Mouse (Mus musculus) limb, embryonic 14.5 days (tissue): ENCODE measurements around the gene Donson. TPM values are rescaled to one million over a fixed set of nuclear protein-coding genes. Genes with fewer than 3 reads are reported as not detected.

Experiments used
- ATAC-seq: fragments of 200-750 bp; cut with Nextera tagmentation; 2 replicates; pipeline ENCODE4 v1.8.0; 2017; ENCODE audit warnings: low read depth, moderate number of reproducible peaks, moderate TSS enrichment; ENCODE audit not compliant: low FRiP score
- DNase-seq: peaks from one replicate; pipeline ENCODE4 v3.0.0-alpha.2; 2015; ENCODE audit warnings: low spot score
- H3K27ac ChIP-seq: fragments of 300-500 bp; sonication (generic); replicated peaks from 2 replicates; pipeline ENCODE4 v1.5.1; 2014; ENCODE audit warnings: low read depth, mild to moderate bottlenecking, low read length, moderate library complexity, mixed read lengths
- H3K27me3 ChIP-seq: fragments of 300-500 bp; sonication (generic); 2 replicates; pipeline ENCODE4 v1.6.1; 2014; ENCODE audit warnings: low read length, mixed read lengths; ENCODE audit not compliant: control insufficient read depth, insufficient read depth
- H3K36me3 ChIP-seq: fragments of 300-500 bp; sonication (generic); 2 replicates; pipeline ENCODE4 v1.6.1; 2014; ENCODE audit warnings: mild to moderate bottlenecking, low read length, moderate library complexity, mixed read lengths; ENCODE audit not compliant: control insufficient read depth, insufficient read depth
- H3K4me1 ChIP-seq: fragments of 300-500 bp; sonication (generic); 2 replicates; pipeline ENCODE4 v1.6.1; 2014; ENCODE audit warnings: antibody characterized with exemption, low read length, mixed read lengths; ENCODE audit not compliant: control insufficient read depth, insufficient read depth
- H3K4me2 ChIP-seq: fragments of 300-500 bp; sonication (generic); replicated peaks from 2 replicates; pipeline ENCODE4 v1.6.1; 2014; ENCODE audit warnings: low read depth, mild to moderate bottlenecking, low read length, moderate library complexity; ENCODE audit not compliant: severe bottlenecking
- H3K4me3 ChIP-seq: fragments of 300-500 bp; sonication (generic); replicated peaks from 2 replicates; pipeline ENCODE4 v1.5.1; 2014; ENCODE audit warnings: low read length
- H3K9ac ChIP-seq: fragments of 300-500 bp; sonication (generic); 2 replicates; pipeline ENCODE4 v1.6.1; 2014; ENCODE audit warnings: mild to moderate bottlenecking, low read depth, low read length, moderate library complexity; ENCODE audit not compliant: severe bottlenecking
- H3K9me3 ChIP-seq: fragments of 300-500 bp; sonication (generic); 2 replicates; pipeline ENCODE4 v1.6.1; 2016; ENCODE audit warnings: low read length; ENCODE audit not compliant: control insufficient read depth
- POLR2A ChIP-seq: fragments of 200-500 bp; IDR thresholded peaks from 2 replicates; pipeline ENCODE4 v1.8.0; 2012; ENCODE audit warnings: inconsistent platforms, mild to moderate bottlenecking, moderate library complexity, borderline replicate concordance; ENCODE audit not compliant: insufficient read depth, insufficient read length; ENCODE audit errors: extremely low read depth
- WGBS: fragments of 180-500 bp; shearing (Covaris S2); extraction: QIAGEN DNeasy Blood & Tissue Kit; methylation state at CpG from one replicate; pipeline ENCODE4 v1.1.7; 2014; 5-methylcytosine and 5-hydroxymethylcytosine counted together
- polyA plus RNA-seq, 2 experiments: library from polyadenylated mRNA; depleted of rRNA in 1 of 2; stranded (reverse) in 1 of 2; unstranded in 1 of 2; fragments of >200 nt; fragmentation: Nextera tagmentation in 1 of 2; extraction: Ambion mirVana in 1 of 2; gene quantifications; 2 replicates each; pipeline versions ENCODE4 v1.2.1 to v1.2.3; 2012 to 2014

The Donson gene
- polyA plus RNA-seq, 2 experiments = 19.8 to 33.2 TPM

DNA sequence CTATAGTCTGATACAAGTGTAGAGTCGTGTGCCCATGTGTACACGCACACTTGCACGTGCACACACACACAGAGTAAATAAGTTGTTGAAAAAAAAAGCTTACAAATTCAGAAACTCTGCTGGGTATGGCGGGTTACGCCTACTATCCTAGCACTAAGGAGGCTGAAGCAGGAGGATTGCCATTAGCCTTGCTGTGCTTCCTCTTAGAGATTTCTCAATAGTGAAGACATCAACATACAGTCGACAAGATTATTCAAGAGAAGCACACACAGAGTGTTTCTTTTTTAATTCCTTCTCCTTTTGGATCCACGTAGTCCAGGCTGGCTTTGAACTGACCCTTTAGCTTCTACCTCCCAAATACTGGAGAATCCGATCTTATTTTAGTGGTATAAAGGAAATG lies 48.4 kb downstream of the Donson start:
- no peak for TF ChIP-seq POLR2A
- Histone ChIP-seq H3K4me2 (no peak overlapping the region), H3K27me3 (no peaks in the 10 kb centered on the region), H3K36me3 (peaks cover 75% of the 10 kb centered on the region), H3K4me3 (no peak overlapping the region), H3K27ac (no peak overlapping the region), H3K9ac (no peak overlapping the region), H3K4me1 (0 out of 2 replicates have a peak, but pooled peaks cover 4% of the 10 kb centered on the region), H3K9me3 (no peaks in the 10 kb centered on the region)
- no peak for ATAC-seq
- 94% methylated on average over 8 of the region's 8 CpGs for WGBS
- DNase-seq = no peak

DNA sequence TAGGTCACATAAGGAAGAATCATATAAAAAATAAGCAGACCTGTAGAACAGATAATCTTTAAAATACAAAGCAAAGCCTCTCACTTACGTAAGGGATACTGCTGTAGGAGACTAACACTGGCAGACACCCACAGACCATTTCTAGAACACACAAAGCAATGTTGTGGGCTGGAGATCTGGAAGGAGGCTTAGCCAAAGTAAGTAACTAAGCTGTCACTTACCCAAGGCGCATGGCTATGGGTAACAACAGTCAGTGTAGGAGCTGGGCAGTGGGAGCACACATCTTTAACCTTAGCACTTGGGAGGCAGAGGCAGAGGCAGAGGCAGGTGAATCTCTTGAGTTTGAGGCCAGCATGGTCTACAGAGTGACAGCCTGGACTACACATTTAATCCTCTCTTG lies 48.9 kb downstream of the Donson start:
- DNase-seq (no peak), ATAC-seq (no peak)
- Histone ChIP-seq H3K4me2 (no peak overlapping the region), H3K36me3 (peaks cover 79% of the 10 kb centered on the region), H3K4me3 (no peak overlapping the region), H3K9me3 (no peaks in the 10 kb centered on the region), H3K9ac (no peak overlapping the region), H3K27me3 (no peaks in the 10 kb centered on the region), H3K27ac (no peak overlapping the region), H3K4me1 (0 out of 2 replicates have a peak, but pooled peaks cover under 1% of the 10 kb centered on the region)
- no peak for TF ChIP-seq POLR2A
- WGBS = 94% methylated on average over 2 of the region's 2 CpGs

DNA sequence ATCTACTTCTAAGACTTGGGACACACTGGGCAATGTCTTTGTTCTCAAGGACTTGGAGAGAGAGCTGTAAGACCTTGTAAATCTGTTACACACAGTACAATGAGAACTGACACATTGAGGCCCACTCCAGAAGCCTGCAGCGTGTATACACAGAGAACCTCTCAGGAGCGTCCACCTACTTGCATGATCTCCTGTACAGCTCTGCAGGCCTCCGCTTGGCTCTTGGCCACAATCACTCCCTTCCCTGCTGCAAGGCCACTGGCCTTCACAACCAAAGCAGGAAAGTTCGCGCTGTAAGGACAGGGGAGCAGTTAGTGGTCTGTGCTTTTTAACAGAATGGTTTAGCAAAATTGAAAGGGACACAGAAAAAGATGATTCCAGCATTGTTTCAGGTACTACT lies 49.4 kb downstream of the Donson start:
- 94% methylated on average over 5 of the region's 5 CpGs for WGBS
- H3K27ac ChIP-seq = no peak overlapping the region
- no peaks in the 10 kb centered on the region for H3K4me1 ChIP-seq
- no peaks in the 10 kb centered on the region for H3K9me3 ChIP-seq
- H3K4me3 ChIP-seq = no peak overlapping the region
- H3K4me2 ChIP-seq = no peak overlapping the region
- DNase-seq (no peak), ATAC-seq (no peak)
- TF ChIP-seq POLR2A = no peak
- peaks cover 80% of the 10 kb centered on the region for H3K36me3 ChIP-seq
- no peak overlapping the region for H3K9ac ChIP-seq
- no peaks in the 10 kb centered on the region for H3K27me3 ChIP-seq

DNA sequence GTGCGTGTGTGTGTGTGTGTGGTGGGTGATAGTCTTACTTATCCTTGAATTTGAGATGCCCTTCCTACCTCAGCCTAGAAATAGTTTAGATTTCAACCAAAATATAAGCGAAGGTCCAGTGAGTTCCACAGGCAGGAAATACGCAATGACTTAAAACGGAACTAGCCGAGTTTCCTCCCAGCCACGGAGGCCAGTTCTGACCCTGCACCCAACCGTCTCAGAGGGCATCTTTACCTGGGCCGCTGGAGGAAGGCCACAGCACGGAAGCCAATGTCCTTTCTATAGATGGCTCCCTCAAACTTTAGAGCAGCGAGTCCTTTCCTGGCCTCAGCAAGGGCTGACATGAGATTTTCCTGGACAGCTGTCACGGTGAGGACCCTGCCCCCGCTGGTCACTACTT lies 54.9 kb downstream of the Donson start:
- no peaks in the 10 kb centered on the region for H3K4me1 ChIP-seq
- no peak for ATAC-seq
- H3K4me3 ChIP-seq = no peak overlapping the region
- no peak for TF ChIP-seq POLR2A
- H3K27me3 ChIP-seq = no peaks in the 10 kb centered on the region
- H3K9me3 ChIP-seq = no peaks in the 10 kb centered on the region
- no peak overlapping the region for H3K27ac ChIP-seq
- no peak overlapping the region for H3K9ac ChIP-seq
- H3K36me3 ChIP-seq = peaks cover 92% of the 10 kb centered on the region
- H3K4me2 ChIP-seq = no peak overlapping the region
- WGBS = 90% methylated on average over 12 of the region's 12 CpGs
- DNase-seq = no peak

DNA sequence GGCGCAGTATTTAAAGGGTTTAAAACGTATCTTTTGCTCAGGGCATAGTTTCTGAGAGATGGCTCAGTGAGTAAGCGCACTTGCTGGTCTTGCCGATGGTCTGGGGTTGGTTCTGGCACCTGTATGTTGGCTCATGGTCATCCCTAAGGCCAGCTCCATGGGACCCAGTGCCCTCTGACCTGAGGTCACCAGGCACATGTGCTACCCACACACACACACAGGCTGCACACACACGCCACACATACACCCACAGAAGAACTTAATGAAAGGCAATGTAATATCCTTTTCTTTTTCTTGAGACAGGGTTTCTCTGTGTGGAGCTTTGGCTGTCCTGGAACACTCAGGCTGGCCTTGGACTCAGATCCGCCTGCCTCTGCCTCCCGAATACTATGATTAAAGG lies 55.6 kb downstream of the Donson start:
- no peak for TF ChIP-seq POLR2A
- H3K4me3 ChIP-seq = no peak overlapping the region
- H3K9me3 ChIP-seq = no peaks in the 10 kb centered on the region
- peaks cover 92% of the 10 kb centered on the region for H3K36me3 ChIP-seq
- H3K27me3 ChIP-seq = no peaks in the 10 kb centered on the region
- DNase-seq (no peak), ATAC-seq (no peak)
- no peak overlapping the region for H3K4me2 ChIP-seq
- 96% methylated on average over 7 of the region's 7 CpGs for WGBS
- no peaks in the 10 kb centered on the region for H3K4me1 ChIP-seq
- no peak overlapping the region for H3K27ac ChIP-seq
- H3K9ac ChIP-seq = no peak overlapping the region

DNA sequence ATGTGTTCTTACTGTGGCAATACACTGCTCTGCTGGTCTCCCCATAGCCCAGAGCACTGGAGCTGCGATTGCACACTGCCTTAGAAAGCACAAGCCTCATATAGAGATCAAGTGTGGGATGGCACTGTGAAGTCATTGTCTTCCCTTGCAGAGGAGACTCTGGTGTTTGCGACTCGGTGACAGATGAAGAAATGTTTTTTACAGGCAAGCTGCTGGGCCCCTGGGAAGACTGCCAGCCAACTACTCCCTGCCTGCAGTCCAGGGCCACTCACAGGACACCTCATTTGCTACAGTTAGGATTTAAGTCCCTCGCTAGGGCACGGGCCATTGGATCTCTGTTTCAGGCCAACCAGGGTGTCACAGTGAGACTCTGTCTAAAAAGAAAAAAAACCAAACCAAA lies 56.1 kb downstream of the Donson start:
- ATAC-seq (no peak), DNase-seq (no peak)
- no peak overlapping the region for H3K4me3 ChIP-seq
- no peaks in the 10 kb centered on the region for H3K4me1 ChIP-seq
- H3K4me2 ChIP-seq = no peak overlapping the region
- H3K27me3 ChIP-seq = no peaks in the 10 kb centered on the region
- H3K36me3 ChIP-seq = peaks cover 92% of the 10 kb centered on the region
- no peak for TF ChIP-seq POLR2A
- no peak overlapping the region for H3K9ac ChIP-seq
- no peaks in the 10 kb centered on the region for H3K9me3 ChIP-seq
- H3K27ac ChIP-seq = no peak overlapping the region
- 92% methylated on average over 5 of the region's 5 CpGs for WGBS
